Mouse (Mus musculus) liver, postnatal 0 days (tissue): ENCODE results near the gene Rsph9. TPM values are rescaled to one million over a fixed set of nuclear protein-coding genes. Genes with fewer than 3 reads are reported as not detected.

Experiments
- ATAC-seq: fragments of 200-750 bp; cut with Nextera tagmentation; 2 replicates; pipeline ENCODE4 v1.8.0; 2017; ENCODE audit warnings: mild to moderate bottlenecking, moderate library complexity
- DNase-seq: peaks from one replicate; pipeline ENCODE4 v3.0.0-alpha.2; 2016
- H3K27ac ChIP-seq: fragments of 300-500 bp; sonication (generic); 2 replicates; pipeline ENCODE4 v1.5.1; 2014; ENCODE audit warnings: antibody characterized with exemption, moderate library complexity, mild to moderate bottlenecking, low read depth
- H3K27me3 ChIP-seq: fragments of 300-500 bp; sonication (generic); 2 replicates; pipeline ENCODE4 v1.6.1; 2014; ENCODE audit warnings: low read length, control low read depth, mixed read lengths; ENCODE audit not compliant: insufficient read depth
- H3K36me3 ChIP-seq: fragments of 300-500 bp; sonication (generic); replicated peaks from 2 replicates; pipeline ENCODE4 v1.6.1; 2014; ENCODE audit warnings: mild to moderate bottlenecking, control low read depth, low read length, moderate library complexity, mixed read lengths; ENCODE audit not compliant: insufficient read depth
- H3K4me1 ChIP-seq: fragments of 300-500 bp; sonication (generic); 2 replicates; pipeline ENCODE4 v1.6.1; 2014; ENCODE audit warnings: antibody characterized with exemption, mild to moderate bottlenecking, control low read depth; ENCODE audit not compliant: insufficient read depth
- H3K4me2 ChIP-seq: fragments of 300-500 bp; sonication (generic); 2 replicates; pipeline ENCODE4 v1.6.1; 2014; ENCODE audit warnings: low read depth, mild to moderate bottlenecking, low read length, moderate library complexity, mixed read lengths
- H3K4me3 ChIP-seq: fragments of 300-500 bp; sonication (generic); 2 replicates; pipeline ENCODE4 v1.5.1; 2014; ENCODE audit warnings: low read depth, low read length
- H3K9ac ChIP-seq: fragments of 300-500 bp; sonication (generic); replicated peaks from 2 replicates; pipeline ENCODE4 v1.6.1; 2014; ENCODE audit warnings: mild to moderate bottlenecking, moderate library complexity
- H3K9me3 ChIP-seq: fragments of 300-500 bp; sonication (generic); 2 replicates; pipeline ENCODE4 v1.6.1; 2016; ENCODE audit warnings: mild to moderate bottlenecking, control low read depth, low read length, mixed read lengths
- CTCF ChIP-seq: sonication (generic); IDR thresholded peaks from 2 replicates; pipeline ENCODE4 v1.5.1; 2016; ENCODE audit warnings: antibody characterized with exemption, low read depth
- EP300 ChIP-seq: IDR thresholded peaks from 2 replicates; pipeline ENCODE4 v1.6.1; 2016; ENCODE audit warnings: antibody characterized with exemption, low read depth, mild to moderate bottlenecking
- WGBS: fragments of 180-500 bp; shearing (Covaris S2); extraction: QIAGEN DNeasy Blood & Tissue Kit; methylation state at CpG from one replicate; pipeline ENCODE4 v1.1.7; 2014; ENCODE audit not compliant: insufficient replicate concordance; 5-methylcytosine and 5-hydroxymethylcytosine counted together
- polyA plus RNA-seq: library from polyadenylated mRNA; unstranded; fragments of >200 nt; fragmentation: Nextera tagmentation; extraction: Ambion mirVana; gene quantifications from 2 replicates; pipeline ENCODE4 v1.2.1, GENCODE M21; 2015

Gene Rsph9
- polyA plus RNA-seq, 1 experiment from 2014 or later, result 1.8 TPM

GRCm38 (mm10) chr17:46081042-46081441, 63.0 kb downstream of the Rsph9 start:
- Histone ChIP-seq H3K9me3 (peaks cover 2% of the 10 kb centered on the region; the same call in 1 of the 2 replicates), H3K4me1 (peaks cover 9% of the 10 kb centered on the region), H3K36me3 (no peaks in the 10 kb centered on the region), H3K9ac (no peak overlapping the region), H3K27ac (no peak overlapping the region), H3K4me3 (no peak overlapping the region), H3K27me3 (no peaks in the 10 kb centered on the region), H3K4me2 (no peak overlapping the region)
- WGBS, result 58% methylated on average over 5 of the region's 5 CpGs
- TF ChIP-seq EP300 (no peak), CTCF (no peak)
- ATAC-seq, result no peak
- no peak for DNase-seq

- DNase-seq, result no peak
- Histone ChIP-seq H3K4me3 (no peak overlapping the region), H3K9ac (no peak overlapping the region), H3K4me1 (peaks cover 9% of the 10 kb centered on the region), H3K36me3 (no peaks in the 10 kb centered on the region), H3K4me2 (no peak overlapping the region), H3K27me3 (no peaks in the 10 kb centered on the region), H3K9me3 (peaks cover 2% of the 10 kb centered on the region; the same call in 1 of the 2 replicates), H3K27ac (no peak overlapping the region)
- WGBS, result 80% methylated on average over 7 of the region's 7 CpGs
- ATAC-seq, result no peak
- TF ChIP-seq EP300, result no peak
These were observed 63.6 kb downstream of the Rsph9 start for GRCm38 (mm10) chr17:46080388-46080787.

GRCm38 (mm10) chr17:46079037-46079436, 65.0 kb downstream of the Rsph9 start:
- ATAC-seq (no peak), DNase-seq (no peak)
- Histone ChIP-seq H3K9me3 (peaks cover 2% of the 10 kb centered on the region; the same call in 1 of the 2 replicates), H3K4me3 (no peak overlapping the region), H3K36me3 (no peaks in the 10 kb centered on the region), H3K9ac (no peak overlapping the region), H3K4me2 (no peak overlapping the region), H3K4me1 (peaks cover 15% of the 10 kb centered on the region), H3K27me3 (no peaks in the 10 kb centered on the region), H3K27ac (no peak overlapping the region)
- WGBS, result 69% methylated on average over 2 of the region's 2 CpGs
- TF ChIP-seq CTCF (peak; percentile 35; the same call in 1 of the 2 replicates), EP300 (no peak)

DNA sequence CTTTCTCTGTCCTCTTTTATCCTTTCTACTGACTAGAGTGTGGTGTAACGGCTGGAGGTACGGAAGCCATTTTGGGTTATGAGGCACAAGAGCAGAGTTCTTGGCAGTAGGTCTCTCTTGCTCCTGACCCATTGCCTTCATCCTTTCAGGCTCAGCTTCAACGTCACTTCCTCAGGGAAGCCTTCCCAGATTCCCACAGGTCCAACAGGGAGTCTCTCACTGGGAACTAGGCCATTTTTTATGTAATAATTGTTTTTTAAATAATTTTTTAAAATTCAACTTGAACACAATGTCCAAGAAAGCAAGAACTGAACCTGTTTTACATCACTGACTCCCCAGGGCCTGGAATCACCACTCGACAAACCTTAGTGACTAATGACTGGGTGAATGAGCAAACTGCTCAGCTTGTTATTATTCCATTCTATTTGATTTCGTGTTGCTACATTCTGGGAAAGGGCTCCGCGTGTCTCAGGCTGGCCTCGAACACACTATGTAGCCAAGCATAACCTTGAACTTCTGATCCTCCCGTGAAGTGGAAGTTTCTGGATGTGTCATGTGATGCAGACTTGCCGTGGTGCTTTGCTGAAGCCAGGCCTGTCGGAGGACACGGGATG, 66.0 kb downstream of the Rsph9 start:
- H3K9ac ChIP-seq, result no peak overlapping the region
- peaks cover 19% of the 10 kb centered on the region for H3K4me1 ChIP-seq
- H3K4me2 ChIP-seq, result no peak overlapping the region
- 87% methylated on average over 12 of the region's 12 CpGs for WGBS
- ATAC-seq (no peak), DNase-seq (no peak)
- H3K9me3 ChIP-seq, result peaks cover 2% of the 10 kb centered on the region; the same call in 1 of the 2 replicates
- H3K4me3 ChIP-seq, result no peak overlapping the region
- no peak overlapping the region for H3K27ac ChIP-seq
- no peaks in the 10 kb centered on the region for H3K36me3 ChIP-seq
- no peak for TF ChIP-seq EP300
- TF ChIP-seq CTCF, result no peak
- no peaks in the 10 kb centered on the region for H3K27me3 ChIP-seq

- ATAC-seq (no peak), DNase-seq (no peak)
- WGBS, result 46% methylated on average over 1 of the region's 1 CpGs
- Histone ChIP-seq H3K27me3 (no peaks in the 10 kb centered on the region), H3K9ac (no peak overlapping the region), H3K36me3 (no peaks in the 10 kb centered on the region), H3K4me1 (peaks cover 19% of the 10 kb centered on the region), H3K27ac (no peak overlapping the region), H3K4me3 (no peak overlapping the region), H3K9me3 (peaks cover 2% of the 10 kb centered on the region; the same call in 1 of the 2 replicates), H3K4me2 (no peak overlapping the region)
- TF ChIP-seq EP300 (no peak), CTCF (no peak)
These were observed 67.8 kb downstream of the Rsph9 start for GRCm38 (mm10) chr17:46076260-46076551.

GRCm38 (mm10) chr17:46075551-46076259, 68.3 kb downstream of the Rsph9 start:
- Histone ChIP-seq H3K9me3 (peaks cover 2% of the 10 kb centered on the region; the same call in 1 of the 2 replicates), H3K4me2 (no peak overlapping the region), H3K27ac (no peak overlapping the region), H3K4me1 (peaks cover 19% of the 10 kb centered on the region), H3K36me3 (no peaks in the 10 kb centered on the region), H3K4me3 (no peak overlapping the region), H3K27me3 (no peaks in the 10 kb centered on the region), H3K9ac (no peak overlapping the region)
- TF ChIP-seq EP300, result no peak
- TF ChIP-seq CTCF, result no peak
- ATAC-seq (no peak), DNase-seq (no peak)
- 62% methylated on average over 5 of the region's 5 CpGs for WGBS
